ENCODE assay signal across 8 mouse cellular contexts in the genomic region with DNA sequence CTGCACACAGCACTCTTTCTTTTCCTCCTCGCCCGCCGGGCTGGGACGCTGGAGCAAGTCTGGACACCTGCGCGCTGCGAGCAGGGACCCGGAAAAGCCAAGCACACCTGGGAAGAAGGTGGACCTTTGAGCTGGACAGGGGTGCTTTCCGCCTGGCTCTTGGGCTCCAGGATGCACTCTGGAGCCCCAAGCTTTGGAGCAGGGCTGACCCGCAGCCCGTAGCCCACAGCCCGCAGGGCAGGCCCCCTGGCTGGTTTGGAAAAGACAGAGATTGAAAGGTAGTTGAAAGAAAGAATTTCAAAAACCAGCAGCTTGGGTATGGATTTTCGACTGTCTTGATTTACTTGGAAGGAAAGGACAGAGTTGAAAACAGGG. TPM values are rescaled to one million over a fixed set of nuclear protein-coding genes. Genes with fewer than 3 reads are reported as not detected.
A peak's percentile ranks its signal among the peaks of the same experiment; 100 is the strongest.
DNase-seq lines count a peak whose midpoint lies in the region; ATAC-seq and TF ChIP-seq lines count a peak whose summit lies in the region.

No protein-coding gene starts in this region.

- TF ChIP-seq EP300 in liver, postnatal 0 days (IDR thresholded peaks at IDR 0.05; ENCODE audit: low read depth) = no peak

- H3K9me3 ChIP-seq in heart, embryonic 15.5 days (replicated peaks) = no peaks in the 10 kb centered on the region
- no peaks in the 10 kb centered on the region for H3K9me3 ChIP-seq in ES-E14 (ENCODE audit: control insufficient read depth, insufficient read depth, low read depth, low read length)
- H3K9me3 ChIP-seq in hindbrain, embryonic 10.5 days = no peaks in the 10 kb centered on the region
- H3K9me3 ChIP-seq in liver, postnatal 0 days (ENCODE audit: low read length) = no peaks in the 10 kb centered on the region

- peaks cover 3% of the 10 kb centered on the region for H3K4me1 ChIP-seq in heart, embryonic 15.5 days (replicated peaks)
- 0 out of 4 replicates have a peak, but pooled peaks cover 0 to 3% of the 10 kb centered on the region in 2 experiments for H3K4me1 ChIP-seq in ES-E14 (ENCODE audit: control insufficient read depth in 2 of 2, insufficient read depth in 2 of 2, low read length in 2 of 2, poor library complexity in 1 of 2)
- peaks cover 13% of the 10 kb centered on the region for H3K4me1 ChIP-seq in hindbrain, embryonic 10.5 days (replicated peaks)
- H3K4me1 ChIP-seq in liver, postnatal 0 days (ENCODE audit: insufficient read depth) = no peaks in the 10 kb centered on the region

- no peak for ATAC-seq in heart, embryonic 15.5 days (replicated peaks; ENCODE audit: insufficient number of reproducible peaks, insufficient read depth, low FRiP score, low read depth)
- peak; percentile 19; the same call in 1 of the 2 replicates for ATAC-seq in liver, postnatal 0 days
- ATAC-seq in monocyte, adult 5-6 weeks (replicated peaks; ENCODE audit: insufficient number of reproducible peaks, low FRiP score, low TSS enrichment, poor library complexity, severe bottlenecking) = no peak

- WGBS in heart, embryonic 15.5 days = 3% methylated on average over 13 of the region's 13 CpGs
- 3% methylated on average over 13 of the region's 13 CpGs for WGBS in hindbrain, embryonic 10.5 days
- 5% methylated on average over 13 of the region's 13 CpGs for WGBS in liver, postnatal 0 days (ENCODE audit: insufficient replicate concordance)

- no peaks in the 10 kb centered on the region for H3K36me3 ChIP-seq in heart, embryonic 15.5 days
- H3K36me3 ChIP-seq in ES-E14 (ENCODE audit: control insufficient read depth, insufficient read depth, low read length, poor library complexity, severe bottlenecking) = no peaks in the 10 kb centered on the region
- no peaks in the 10 kb centered on the region for H3K36me3 ChIP-seq in hindbrain, embryonic 10.5 days
- H3K36me3 ChIP-seq in liver, postnatal 0 days (replicated peaks; ENCODE audit: insufficient read depth, low read length) = no peaks in the 10 kb centered on the region

- no peak for DNase-seq in heart, adult 11 months
- no peak for DNase-seq in ES-E14 (ENCODE audit: low read depth, low spot score)
- DNase-seq in hindbrain, embryonic 10.5 days (ENCODE audit: low spot score) = no peak
- no peak for DNase-seq in liver, postnatal 0 days
- DNase-seq in embryo, embryonic 10 days (ENCODE audit: low spot score) = no peak
- DNase-seq in ovary, postnatal 10 days (ENCODE audit: low spot score) = no peak

- no peak for TF ChIP-seq CTCF in liver, postnatal 0 days (IDR thresholded peaks at IDR 0.05; ENCODE audit: low read depth)

- H3K4me3 ChIP-seq in heart, embryonic 15.5 days = peak overlapping the region; percentile 58
- H3K4me3 ChIP-seq in ES-E14 (ENCODE audit: insufficient read depth in 1 of 2, low read depth in 1 of 2, low read length in 2 of 2, poor library complexity in 1 of 2, severe bottlenecking in 1 of 2) = peak overlapping the region; percentile 63 to 84
- peak overlapping the region; percentile 70 for H3K4me3 ChIP-seq in hindbrain, embryonic 10.5 days
- H3K4me3 ChIP-seq in liver, postnatal 0 days (ENCODE audit: low read depth, low read length) = peak overlapping the region; percentile 51

- peak overlapping the region; percentile 97 for H3K4me2 ChIP-seq in heart, embryonic 15.5 days
- H3K4me2 ChIP-seq in liver, postnatal 0 days (ENCODE audit: low read depth, low read length) = peak overlapping the region; percentile 81

- in situ Hi-C loops in ES-E14 (cut with MboI; ENCODE audit: low sequenced_read_pairs in 2 of 2, unreplicated experiment in 2 of 2) = no loop called here

- peak overlapping the region; percentile 37; the same call in 1 of the 2 replicates for H3K27ac ChIP-seq in heart, embryonic 15.5 days
- H3K27ac ChIP-seq in ES-E14 (ENCODE audit: insufficient read depth, low read depth, low read length, poor library complexity, severe bottlenecking) = no peak overlapping the region
- H3K27ac ChIP-seq in hindbrain, embryonic 10.5 days = peak overlapping the region; percentile 81
- H3K27ac ChIP-seq in liver, postnatal 0 days (ENCODE audit: low read depth) = no peak overlapping the region

- H3K27me3 ChIP-seq in heart, embryonic 15.5 days = peaks cover 4% of the 10 kb centered on the region; the same call in 1 of the 2 replicates
- peaks cover 23% of the 10 kb centered on the region; the same call in 1 of the 2 replicates for H3K27me3 ChIP-seq in hindbrain, embryonic 10.5 days (ENCODE audit: insufficient read depth, poor library complexity, severe bottlenecking)
- peaks cover 8% of the 10 kb centered on the region for H3K27me3 ChIP-seq in liver, postnatal 0 days (ENCODE audit: insufficient read depth, low read length)

- peak overlapping the region; percentile 55 for H3K9ac ChIP-seq in heart, embryonic 15.5 days
- peak overlapping the region; percentile 17 for H3K9ac ChIP-seq in ES-E14 (ENCODE audit: insufficient read depth, low read depth, low read length, poor library complexity, severe bottlenecking)
- H3K9ac ChIP-seq in liver, postnatal 0 days (replicated peaks) = peak overlapping the region; percentile 46

TF ChIP-seq in ES-E14, 5 proteins besides CTCF, POLR2A, EP300 and RAD21:
- no peak for TF ChIP-seq MAFK (IDR thresholded peaks at IDR 0.05; ENCODE audit: insufficient read depth, low read depth, low read length)
- no peak for TF ChIP-seq CHD2 (IDR thresholded peaks at IDR 0.05; ENCODE audit: low read depth, low read length)
- no peak for TF ChIP-seq ZC3H11A (IDR thresholded peaks at IDR 0.05; ENCODE audit: borderline replicate concordance, low read depth, low read length)
- TF ChIP-seq ZNF384 (IDR thresholded peaks at IDR 0.05; ENCODE audit: low read depth, low read length) = no peak
- TF ChIP-seq HCFC1 (IDR thresholded peaks at IDR 0.05; ENCODE audit: borderline replicate concordance, insufficient read depth, low read length) = no peak

RNA-seq across cellular contexts. Expression of gene Fam83b, which starts 0.4 kb away (rescaled TPM):
- polyA plus RNA-seq in heart, embryonic 15.5 days (2015; fragmentation: Nextera tagmentation; extraction: Ambion mirVana) = 0.21 and 0.93 TPM in 2 replicates
- total RNA-seq in ES-E14 (2012; rRNA removed) = 0.76 and 0.90 TPM in 2 replicates
- 0.10 and 0.47 TPM in 2 replicates for polyA plus RNA-seq in hindbrain, embryonic 10.5 days (2016; fragmentation: Nextera tagmentation; extraction: Ambion mirVana)
- 0.04 and 0.07 TPM in 2 replicates for polyA plus RNA-seq in liver, postnatal 0 days (2015; fragmentation: Nextera tagmentation; extraction: Ambion mirVana)
- not detected in 3 replicates for total RNA-seq in monocyte, adult 5-6 weeks (2017)

Comparison
In these comparisons a context has a peak if more than half of its experiments do, and no peak if none do; other contexts are left out.
1. H3K27ac ChIP-seq: peak in heart, embryonic 15.5 days (single experiment) and hindbrain, embryonic 10.5 days (single experiment); none in ES-E14 (single experiment) and liver, postnatal 0 days (single experiment).
2. Peak in every context shown above with its lines, with median percentiles within 50 percentile points of each other: H3K4me3 ChIP-seq and H3K9ac ChIP-seq.